Mouse (Mus musculus): ENCODE results near the gene Cend1.

The Cend1 gene

DNA sequence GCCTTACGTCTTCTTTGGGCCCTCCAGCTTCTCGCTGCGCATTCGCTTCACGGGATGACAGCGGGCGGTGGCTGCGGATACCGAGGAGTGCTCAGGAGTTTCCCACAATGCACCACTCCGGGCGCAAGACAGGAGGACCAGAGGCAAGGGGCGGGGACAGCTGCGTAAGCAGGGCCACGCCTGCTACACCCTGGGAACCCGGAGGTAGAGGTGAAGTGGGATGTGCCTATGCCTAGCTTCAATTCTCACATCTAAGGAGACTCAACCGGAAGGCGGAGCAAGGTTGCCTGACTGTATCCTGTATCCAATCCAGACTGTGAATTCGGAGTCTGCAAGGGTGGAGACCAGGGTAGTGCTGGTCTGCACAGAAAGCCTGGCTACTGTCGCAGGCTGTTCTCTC, at the start of gene Cend1:
Gene Cend1, minus strand, starts transcription at position 182 of the 400 bp plus-strand sequence.
- peak; percentile 18 to 65 for DNase-seq (ENCODE audit: low spot score in 2 of 2)

DNA sequence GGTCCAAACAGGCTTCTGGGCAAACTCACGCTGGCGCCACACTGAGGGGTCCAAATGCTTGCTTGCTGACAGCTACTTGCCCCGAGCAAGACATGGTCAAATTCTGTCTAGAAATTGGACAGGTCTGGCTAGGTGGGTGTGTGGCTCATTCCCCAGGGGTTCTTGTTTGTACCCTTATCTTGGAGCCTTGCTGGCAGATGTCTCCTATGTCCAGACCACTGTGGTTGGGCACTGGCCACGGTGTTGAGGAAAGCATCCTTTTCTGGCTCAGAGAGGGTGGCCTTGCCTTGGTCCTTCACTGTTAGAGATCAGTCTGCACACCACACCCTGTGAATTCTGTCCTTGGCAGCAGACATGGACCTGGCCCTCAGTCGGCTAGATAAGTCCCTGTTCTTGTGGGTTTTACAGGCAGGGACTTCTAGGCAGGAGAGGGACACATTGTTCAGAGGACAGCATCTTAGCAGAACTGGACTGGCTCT, 49.0 kb upstream of the Cend1 start:
- DNase-seq (ENCODE audit: low spot score in 2 of 2) = no peak

DNA sequence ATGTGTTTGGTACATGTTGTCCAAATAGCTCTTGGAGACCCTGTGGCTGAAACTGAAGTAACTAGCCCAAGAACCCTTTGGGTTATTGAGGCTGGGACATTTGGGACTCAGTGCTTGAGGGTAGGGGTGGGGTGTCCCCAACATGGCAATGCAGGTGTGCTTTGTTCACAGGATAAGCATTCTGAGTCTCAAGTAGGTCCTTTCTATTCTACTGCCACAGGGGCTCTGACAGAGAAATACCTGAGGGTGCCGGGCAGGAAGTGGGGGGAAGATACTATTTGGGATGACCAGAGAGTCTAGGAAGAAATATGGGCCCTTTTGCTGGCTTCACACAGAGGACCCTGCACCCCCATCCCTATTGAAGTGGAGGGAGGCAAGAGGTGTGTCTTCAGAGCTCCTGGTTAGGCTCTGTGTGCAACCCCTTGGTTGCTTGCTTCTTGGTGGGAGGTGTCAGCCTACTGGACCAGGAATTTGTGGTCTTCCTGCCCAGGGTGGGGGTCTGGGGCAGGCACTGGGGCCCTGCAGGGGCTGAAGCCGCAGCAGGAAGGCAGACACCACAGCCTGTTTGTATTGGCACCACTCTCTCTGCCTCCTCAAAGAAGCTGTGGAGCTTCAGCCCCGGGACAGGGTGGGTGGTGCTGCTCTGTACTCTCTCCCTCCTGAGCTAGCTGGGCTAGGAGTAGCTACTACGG, 48.4 kb upstream of the Cend1 start:
- no peak for DNase-seq (ENCODE audit: low spot score in 2 of 2)

DNA sequence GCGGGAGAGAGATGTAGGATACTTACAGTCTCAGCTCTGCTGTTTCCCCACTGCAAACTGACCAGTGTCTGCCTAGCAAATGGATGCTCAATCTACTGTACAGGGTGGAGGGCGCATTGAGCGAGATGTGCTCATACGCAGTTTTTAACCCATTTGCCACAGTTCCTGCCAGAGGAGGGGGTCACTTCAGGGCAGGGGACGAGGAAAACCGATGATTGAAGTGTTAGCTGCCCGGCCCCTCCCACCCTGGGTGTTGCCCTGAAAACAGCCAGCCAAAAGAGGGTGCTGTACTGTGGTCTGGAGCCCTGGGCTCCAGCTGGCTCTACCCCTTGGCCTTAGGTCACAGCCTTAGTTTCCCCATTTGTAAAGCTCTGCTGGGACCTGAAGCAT, 47.7 kb upstream of the Cend1 start:
- DNase-seq (ENCODE audit: low spot score in 2 of 2) = no peak

DNA sequence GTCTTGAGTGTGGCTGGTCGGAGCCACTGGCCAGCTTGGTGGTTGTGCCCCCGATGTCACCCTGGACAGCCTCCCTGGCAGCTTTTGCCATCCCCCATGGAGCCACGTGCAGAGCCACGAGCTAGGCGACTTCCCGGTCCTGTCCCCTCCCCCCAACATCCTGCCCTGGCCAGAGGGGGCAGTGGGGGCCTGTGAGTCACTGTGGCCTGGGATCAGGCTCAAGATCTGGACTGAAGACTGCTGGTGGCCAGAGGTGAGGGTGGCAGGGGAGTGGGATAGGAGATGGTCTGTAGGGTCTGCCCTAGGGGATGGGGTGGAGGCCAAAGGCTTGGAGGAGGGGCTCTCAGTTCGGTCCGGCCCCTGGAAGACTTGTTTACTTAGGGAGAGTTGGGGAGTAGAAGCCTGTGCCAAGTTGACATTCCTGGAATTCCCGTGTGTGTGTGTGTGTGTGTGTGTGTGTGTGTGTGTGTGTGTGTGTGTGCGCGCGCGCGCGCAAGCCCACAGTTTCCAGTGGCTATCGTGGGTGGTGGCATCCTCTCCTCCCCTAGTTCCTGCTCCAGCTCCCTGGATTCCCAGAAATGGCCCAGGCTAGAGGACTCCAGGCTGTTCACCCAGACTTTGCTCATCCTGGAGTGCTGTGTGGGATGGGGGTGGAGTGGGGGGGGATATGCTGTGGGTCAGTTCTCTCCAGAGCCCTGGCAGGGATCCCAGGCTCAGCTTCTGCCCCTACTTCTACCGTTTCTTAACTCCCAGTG, 47.1 kb upstream of the Cend1 start:
- DNase-seq (ENCODE audit: low spot score in 2 of 2) = no peak

DNA sequence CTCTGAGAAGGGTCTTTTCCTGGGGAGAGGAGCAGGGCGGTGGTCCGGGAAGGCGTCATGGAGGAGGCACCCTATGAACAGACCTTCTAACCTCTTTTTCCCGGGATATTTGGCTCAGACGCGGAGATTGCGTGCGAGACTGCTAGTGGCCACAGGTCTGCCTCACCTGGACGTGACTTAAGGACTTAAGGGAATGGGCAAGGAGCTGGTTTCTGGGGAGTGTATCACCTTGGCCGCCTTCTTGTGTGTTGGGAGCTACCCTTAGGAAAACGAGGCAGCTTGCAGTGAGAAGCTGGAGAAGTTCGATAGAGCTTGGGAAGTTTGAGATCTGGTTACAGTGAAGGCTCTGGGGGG, 46.5 kb upstream of the Cend1 start:
- no peak for DNase-seq (ENCODE audit: low spot score in 2 of 2)

DNA sequence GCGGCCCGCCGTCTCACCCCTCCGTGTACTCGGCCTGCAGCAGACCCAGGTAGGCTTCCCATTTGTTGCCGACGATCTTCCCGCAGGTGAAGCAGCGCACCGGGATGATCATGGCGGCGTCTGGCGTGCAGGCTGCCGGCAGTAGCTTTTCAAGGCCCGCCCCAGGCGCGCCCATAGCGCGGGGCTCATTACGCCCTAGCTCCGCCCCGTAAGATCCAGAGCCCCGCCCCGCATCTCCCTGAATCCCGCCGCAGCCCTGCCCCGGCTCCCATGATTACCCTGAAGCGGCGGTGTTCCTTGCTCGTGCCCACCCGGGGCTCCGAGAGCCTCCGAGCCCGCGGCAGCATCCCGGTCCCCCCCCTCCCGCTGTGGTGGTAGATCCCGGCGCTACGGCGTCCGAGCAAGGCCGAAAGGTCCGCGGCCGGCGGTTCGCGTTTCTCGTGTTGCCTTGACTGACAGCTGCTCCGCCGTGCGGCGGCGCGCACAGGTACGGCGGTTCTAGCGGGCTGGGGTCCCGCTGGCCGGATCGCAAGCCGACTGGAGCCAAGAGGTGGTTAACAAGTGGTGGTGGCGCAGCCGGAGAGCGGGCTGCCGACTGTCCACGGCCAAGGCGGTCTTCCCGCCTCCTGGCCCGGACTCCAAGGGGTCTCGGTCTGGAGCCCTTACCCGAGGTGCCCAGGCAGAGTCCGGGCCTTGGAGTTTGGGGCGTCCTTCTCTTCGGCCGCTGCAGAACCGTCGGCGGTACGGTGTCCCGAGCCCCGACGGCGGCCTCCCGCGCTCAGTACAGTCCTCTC, 45.9 kb upstream of the Cend1 start, which contains the start of the genes Polr2l and Tspan4:
Gene Polr2l, minus strand, starts transcription at position 122 of the 794 bp plus-strand sequence.
Gene Tspan4, plus strand, starts transcription at position 230 of the 794 bp plus-strand sequence.
- DNase-seq (ENCODE audit: low spot score in 2 of 2) = peak; percentile 86 to 96

DNA sequence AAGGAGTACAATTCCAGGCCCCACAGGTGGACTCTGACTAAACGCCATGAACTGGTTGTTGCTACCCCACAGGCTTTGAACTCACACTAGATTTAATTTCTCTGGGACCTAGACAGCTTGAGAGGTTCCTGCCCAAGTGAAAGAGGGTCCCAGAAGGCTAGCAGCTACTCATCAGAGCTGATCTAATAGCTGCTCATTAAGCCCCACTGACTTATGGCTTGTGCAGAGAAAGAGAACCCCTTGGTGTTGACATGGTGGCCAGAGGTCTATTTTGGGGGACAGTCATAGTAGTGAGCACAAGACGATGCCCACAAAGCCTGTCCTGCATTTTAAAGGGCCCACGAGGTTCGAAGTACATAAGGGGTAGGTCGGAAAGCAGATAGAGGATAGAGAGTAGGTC, 44.9 kb upstream of the Cend1 start:
- no peak for DNase-seq (ENCODE audit: low spot score in 2 of 2)

DNA sequence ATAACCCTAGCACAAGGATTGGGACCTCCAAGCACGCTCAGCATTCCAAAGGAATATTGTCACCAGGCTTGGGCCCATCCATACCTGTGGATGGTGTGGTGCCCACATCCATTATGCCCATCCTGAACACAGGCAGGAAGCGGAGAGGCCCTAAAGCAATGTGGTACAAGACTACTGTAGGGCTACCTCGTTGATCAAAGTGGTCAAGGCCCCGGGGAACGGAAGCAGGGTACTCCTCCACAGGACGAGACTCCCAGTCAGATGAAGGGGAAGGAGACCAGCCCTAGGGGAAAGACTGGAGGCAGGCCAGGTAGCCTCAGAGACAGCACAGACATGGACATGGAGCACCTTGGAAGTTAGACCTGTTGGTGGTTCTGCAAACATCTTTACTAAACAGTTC, 43.5 kb upstream of the Cend1 start:
- no peak for DNase-seq (ENCODE audit: low spot score in 2 of 2)

DNA sequence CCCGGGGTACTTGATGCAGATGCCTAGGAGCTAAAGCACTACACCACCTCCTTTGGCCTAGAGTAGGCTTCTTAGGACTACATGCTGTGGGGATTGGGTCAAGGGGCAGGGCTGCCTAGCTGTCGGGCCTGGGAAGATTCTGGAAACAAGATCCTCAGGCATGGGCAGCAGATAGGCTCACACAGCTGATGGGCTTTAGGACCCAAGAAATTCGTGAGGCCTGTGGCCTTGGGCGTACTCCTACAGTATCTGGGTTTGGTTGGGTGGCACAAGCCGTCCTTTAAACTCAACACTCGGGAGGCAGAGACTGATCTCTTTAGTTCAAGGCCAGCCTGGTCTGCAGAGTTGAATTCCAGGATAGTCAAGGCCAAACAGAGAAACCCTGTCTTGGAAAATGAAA, 42.9 kb upstream of the Cend1 start:
- no peak for DNase-seq (ENCODE audit: low spot score in 2 of 2)

DNA sequence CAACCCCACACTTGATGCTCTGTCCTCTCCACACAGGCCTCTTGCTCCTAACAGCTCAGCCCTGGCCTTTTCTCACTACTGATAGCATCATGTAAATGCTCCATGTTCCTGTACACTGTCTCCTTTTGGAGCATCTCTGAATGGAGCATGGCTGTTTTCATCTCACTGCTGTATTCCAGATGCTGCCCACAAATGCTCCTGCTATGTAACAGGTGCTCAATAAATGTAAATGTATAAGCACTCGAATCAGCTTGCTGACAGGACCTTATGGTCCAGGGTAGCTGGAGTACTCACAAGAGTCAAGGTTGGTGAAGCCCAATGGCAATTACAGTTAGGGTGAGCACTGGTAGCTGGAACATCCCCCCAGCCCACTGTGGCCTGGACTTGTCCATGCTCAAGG, 41.9 kb upstream of the Cend1 start:
- DNase-seq (ENCODE audit: low spot score in 2 of 2) = no peak

DNA sequence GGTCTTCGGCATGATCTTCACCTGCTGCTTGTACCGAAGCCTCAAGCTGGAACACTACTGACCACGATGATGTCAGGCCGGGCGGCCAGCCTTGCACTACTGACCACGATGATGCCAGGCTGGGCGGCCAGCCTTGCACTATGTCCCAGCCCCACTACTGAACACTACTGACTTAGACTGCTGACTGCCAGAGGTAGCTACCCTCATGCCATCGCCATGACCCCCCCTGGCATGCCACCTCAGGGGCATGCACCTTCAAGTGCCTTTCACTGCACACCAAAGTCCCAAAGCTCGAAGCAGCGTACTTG, 41.3 kb upstream of the Cend1 start:
- no peak for DNase-seq (ENCODE audit: low spot score in 2 of 2)

DNA sequence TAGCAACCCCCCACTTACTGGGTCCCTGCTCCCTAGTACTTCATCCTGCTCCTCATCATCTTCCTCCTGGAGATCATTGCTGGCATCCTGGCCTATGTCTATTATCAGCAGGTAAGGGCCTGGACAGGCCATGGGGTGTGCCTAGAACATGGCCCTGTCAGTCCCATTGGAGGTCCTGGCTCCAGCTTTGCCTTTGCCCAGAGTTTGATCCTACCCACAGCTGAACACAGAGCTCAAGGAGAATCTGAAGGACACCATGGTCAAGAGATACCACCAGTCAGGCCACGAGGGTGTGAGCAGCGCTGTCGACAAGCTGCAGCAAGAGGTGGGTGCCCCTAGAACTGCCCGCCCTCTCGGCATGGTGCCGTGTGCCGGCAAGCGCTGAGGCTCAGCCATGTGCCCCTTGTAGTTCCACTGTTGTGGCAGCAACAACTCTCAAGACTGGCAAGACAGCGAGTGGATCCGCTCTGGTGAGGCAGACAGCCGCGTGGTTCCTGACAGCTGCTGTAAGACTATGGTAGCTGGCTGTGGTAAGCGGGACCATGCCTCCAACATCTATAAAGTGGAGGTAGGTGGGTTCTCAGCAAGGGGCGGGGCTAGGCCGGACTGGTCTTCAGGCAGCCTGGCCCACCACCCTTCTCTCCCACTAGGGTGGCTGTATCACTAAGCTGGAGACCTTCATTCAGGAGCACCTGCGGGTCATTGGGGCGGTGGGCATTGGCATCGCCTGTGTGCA, 40.8 kb upstream of the Cend1 start:
- no peak for DNase-seq (ENCODE audit: low spot score in 2 of 2)

DNA sequence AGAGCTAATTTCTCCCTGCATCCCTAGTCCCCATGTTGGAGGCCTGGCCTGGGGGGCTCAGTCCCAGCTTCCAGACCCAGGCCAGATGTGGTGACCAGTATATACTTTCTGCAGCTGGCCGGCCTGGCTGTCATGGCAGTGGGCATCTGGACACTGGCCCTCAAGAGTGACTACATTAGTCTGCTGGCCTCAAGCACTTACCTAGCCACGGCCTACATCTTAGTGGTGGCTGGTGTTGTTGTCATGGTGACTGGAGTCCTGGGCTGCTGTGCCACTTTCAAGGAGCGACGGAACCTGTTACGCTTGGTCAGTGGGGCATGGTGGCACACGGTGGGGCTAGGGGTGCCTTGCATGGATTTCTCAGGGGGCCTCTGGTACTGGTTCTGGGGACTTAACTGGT, 40.1 kb upstream of the Cend1 start:
- DNase-seq (ENCODE audit: low spot score in 2 of 2) = peak in 1 of 2 experiments; percentile 59

DNA sequence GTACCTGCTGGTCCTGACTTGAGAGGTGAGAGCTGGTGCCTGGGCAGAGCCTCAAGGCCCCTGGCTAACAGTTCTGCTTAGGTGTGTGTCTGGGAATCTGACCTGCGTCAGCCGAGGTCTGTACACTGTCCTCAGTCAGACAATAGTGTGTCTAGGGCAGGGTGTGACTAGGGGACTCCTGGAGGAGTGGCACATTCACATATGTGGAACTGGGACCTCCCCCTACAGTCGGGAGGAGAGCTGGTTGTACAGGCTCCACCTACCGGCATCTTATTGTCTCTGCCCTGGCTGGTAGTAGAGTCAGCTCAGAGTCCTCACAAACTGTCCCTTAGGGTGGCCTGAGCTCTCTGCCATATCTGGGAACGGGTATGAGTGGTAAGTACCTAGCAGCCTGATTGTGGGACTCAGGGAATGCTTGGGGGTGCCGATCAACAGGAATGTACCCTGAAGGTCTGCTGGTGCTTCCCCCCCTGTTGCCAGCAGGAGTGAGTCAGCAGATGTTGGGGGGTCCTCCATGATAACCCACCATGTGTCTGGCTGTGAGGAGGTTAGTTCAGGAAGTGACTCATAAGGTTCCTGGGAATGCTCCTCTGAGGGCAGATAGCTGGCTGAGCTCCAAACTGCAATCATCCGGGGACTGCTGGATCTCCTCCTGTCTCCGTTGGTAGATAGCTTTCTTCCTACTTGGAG, 39.4 kb upstream of the Cend1 start:
- DNase-seq (ENCODE audit: low spot score in 2 of 2) = peak; percentile 68 to 74

DNA sequence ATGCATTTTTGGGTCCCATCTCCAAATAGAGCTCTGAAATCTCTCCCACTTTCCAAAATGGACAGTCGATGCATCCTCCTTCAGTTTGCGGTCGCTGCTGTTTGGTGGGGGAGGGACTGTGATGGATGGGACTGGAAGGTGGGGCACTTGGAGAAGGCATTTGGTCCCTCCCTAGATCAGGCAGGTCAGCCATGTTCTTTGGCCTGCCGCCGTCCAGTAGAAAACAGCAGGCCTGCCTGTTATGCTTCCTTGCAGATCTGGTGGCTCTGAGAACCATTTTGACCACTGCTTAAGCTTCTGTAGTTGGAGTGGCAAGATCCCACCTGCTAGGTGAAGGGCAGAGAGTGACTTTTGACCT, 38.9 kb upstream of the Cend1 start:
- DNase-seq (ENCODE audit: low spot score in 2 of 2) = peak in 1 of 2 experiments; percentile 66

DNA sequence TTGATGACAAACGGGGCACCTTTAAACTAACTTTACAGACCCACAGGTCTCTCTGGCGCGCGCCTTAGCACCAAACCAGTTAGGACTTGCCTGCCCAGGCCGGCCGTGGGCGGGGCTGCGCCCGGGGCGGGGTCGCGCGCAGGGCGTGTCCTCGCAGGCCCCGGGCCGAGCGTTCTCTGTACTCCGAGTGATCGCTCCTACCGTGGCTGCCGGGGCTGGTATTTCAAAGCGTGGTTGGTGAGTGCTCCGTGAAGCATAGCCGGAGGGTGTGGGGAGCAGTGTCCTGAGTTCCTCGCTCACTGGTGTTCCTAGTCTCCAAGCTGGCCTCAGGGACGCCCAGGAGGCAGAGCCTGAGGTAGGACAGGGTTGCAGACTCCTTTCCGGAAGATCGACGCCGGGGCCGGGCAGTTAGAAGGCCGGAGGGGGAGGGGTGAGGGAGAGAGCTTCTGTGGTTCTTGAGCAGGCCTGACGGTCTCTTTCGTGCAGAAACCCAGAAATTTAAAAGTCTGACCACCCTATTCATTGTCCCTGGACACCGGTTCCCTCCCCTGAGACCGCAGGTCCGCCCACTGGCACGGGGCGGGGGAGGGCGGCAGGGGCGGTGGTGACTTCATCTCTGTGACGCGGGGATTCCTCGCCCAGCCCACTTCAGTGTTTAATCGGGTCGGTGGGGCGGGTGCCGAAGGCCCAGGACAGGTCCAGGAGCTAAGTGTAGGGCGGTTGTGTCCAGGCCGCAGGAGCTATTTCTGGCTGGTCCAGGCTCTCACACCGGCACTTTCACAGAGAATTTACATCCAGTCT, 38.1 kb upstream of the Cend1 start, which contains the start of gene Cd151:
Gene Cd151, plus strand, starts transcription at position 163 of the 801 bp plus-strand sequence.
- DNase-seq (ENCODE audit: low spot score in 2 of 2) = peak; percentile 91 to 95

DNA sequence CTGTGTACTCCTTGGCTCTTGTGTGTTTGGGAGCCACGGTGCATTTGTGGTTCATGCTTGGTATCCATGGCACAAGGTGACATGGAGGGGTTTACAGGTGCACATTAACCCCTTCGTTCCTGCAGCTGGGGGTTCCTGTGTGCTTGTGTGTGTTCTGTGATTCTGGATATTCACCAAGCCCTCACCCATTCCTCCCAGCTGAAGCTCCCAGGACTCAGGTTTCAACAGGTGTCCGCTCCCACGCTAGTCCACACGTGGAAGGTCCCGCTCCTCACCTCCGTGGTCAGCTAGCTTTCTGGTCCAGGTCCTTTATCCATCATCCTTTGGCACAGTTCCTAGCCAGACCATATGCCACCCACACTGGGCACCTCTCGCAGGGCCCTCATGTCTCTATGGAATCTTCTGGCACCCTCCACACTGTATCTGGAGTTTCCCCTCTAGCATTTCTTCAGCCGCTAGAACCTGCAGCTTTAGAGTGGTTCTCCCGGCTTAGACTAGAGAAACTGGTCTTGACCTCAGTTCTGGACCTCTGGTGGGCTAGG, 37.4 kb upstream of the Cend1 start:
- DNase-seq (ENCODE audit: low spot score in 2 of 2) = no peak

DNA sequence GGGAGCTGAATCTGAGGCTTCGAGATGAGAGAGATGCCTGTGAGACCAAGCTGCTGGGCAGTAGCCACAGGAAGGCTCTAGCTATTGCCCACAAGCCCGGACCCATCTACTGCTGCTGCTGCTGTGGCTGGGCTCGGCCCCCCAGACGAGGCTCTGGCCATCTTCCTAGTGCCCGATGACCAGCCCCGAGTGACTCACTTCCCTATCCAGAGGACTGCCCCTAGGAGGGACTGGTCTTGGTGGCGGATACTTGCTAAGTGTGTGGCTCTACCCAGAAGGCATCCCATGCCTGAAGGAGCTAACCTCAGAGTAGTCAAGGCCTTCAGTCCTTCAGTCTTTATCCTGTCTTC, 36.7 kb upstream of the Cend1 start:
- DNase-seq (ENCODE audit: low spot score in 2 of 2) = no peak

DNA sequence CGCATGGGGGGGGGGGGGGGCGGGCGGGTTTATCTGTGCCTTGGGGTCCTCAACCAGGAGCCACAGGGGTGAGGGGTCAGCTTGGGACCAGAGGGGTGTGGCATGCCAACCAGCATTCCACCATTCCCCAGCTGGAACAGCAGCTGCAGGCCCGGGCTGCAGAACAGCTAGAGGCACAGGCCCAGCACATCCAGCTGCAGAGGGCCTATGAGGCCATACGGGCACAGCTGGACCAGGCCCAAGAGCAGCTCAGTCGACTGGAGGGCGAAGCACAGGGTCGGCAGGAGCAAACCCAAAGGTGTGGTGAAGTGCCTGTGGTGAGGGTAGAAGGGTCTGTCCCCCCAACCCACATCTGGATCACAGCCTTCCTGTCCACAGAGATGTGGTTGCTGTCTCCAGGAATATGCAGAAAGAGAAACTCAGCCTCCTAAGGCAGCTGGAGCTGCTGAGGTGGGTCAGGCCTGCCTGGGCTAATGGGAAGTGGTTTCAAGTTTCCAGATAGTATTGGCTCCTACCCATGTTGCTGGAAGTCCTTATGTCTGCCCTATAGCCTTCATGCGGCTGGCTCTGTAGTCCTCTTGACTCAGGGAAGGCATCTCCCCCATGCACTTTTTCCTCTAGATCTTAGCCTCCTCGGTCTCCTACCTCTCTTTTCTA, 36.2 kb upstream of the Cend1 start:
- peak in 1 of 2 experiments; percentile 66 for DNase-seq (ENCODE audit: low spot score in 2 of 2)

Measured in spleen, postnatal 4 days (tissue).